Mouse (Mus musculus) T-helper 17 cell (primary cell): ENCODE data around the gene Mpeg1.

ENCODE experiments used
- in situ Hi-C, 2 experiments: fragments of 300-600 bp; cut with MboI, MseI; formaldehyde crosslinking; loops; 1 replicate in 1 of 2; 2 replicates in 1 of 2; pipeline ENCODE4 v1.15.1; 2025; ENCODE audit warnings: high pct_unique_total_duplicates in 2 of 2

Gene Mpeg1

GRCm38 (mm10) chr19:12460282-12461249 is at the start of gene Mpeg1:
TSS of gene Mpeg1 (plus strand) at chr19:12460779.
- in situ Hi-C loops, result loop anchor here (5.0 to 25.0 kb wide), 2 partner anchors 42 to 1573 kb away; partner anchors contain the start of genes Dtx4 (in 2 of the 2), Prpf19 (in 1 of the 2) and Tmem109 (in 1 of the 2)

- in situ Hi-C loops, result loop anchor here (10.0 to 25.0 kb wide), 3 partner anchors 276 to 931 kb away; partner anchors contain the start of genes Olfr1419 (in 1 of the 2) and Olfr1420 (in 1 of the 2)
Observed at GRCm38 (mm10) chr19:12413737-12414136, 46.8 kb upstream of the Mpeg1 start.

GRCm38 (mm10) chr19:12417361-12417760 is 43.2 kb upstream of the Mpeg1 start, which contains the start of gene Olfr1441:
TSS of gene Olfr1441 (plus strand) at chr19:12417433.
- in situ Hi-C loops, result loop anchor here (10.0 to 25.0 kb wide), 3 partner anchors 280 to 927 kb away; partner anchors contain the start of genes Olfr1419 (in 1 of the 2) and Olfr1420 (in 1 of the 2)

- in situ Hi-C loops, result loop anchor here (10.0 to 25.0 kb wide), 3 partner anchors 281 to 926 kb away; partner anchors contain the start of genes Olfr1419 (in 1 of the 2) and Olfr1420 (in 1 of the 2)
Observed at GRCm38 (mm10) chr19:12418312-12418711, 42.3 kb upstream of the Mpeg1 start.

- in situ Hi-C loops, result loop anchor here (25.0 kb wide), 2 partner anchors 283 to 533 kb away; partner anchors contain the start of genes Olfr1419 (in 1 of the 2) and Olfr1420 (in 1 of the 2)
Observed at GRCm38 (mm10) chr19:12420555-12420954, 40.0 kb upstream of the Mpeg1 start.

- in situ Hi-C loops, result loop anchor here (25.0 kb wide), 2 partner anchors 284 to 534 kb away; partner anchors contain the start of genes Olfr1419 (in 1 of the 2) and Olfr1420 (in 1 of the 2)
Observed at GRCm38 (mm10) chr19:12421680-12422079, 38.9 kb upstream of the Mpeg1 start.

GRCm38 (mm10) chr19:12427101-12427500 is 33.5 kb upstream of the Mpeg1 start:
- in situ Hi-C loops, result no loop called here

GRCm38 (mm10) chr19:12427605-12428004 is 33.0 kb upstream of the Mpeg1 start, which contains the start of gene Pfpl:
TSS of gene Pfpl (plus strand) at chr19:12427905.
- in situ Hi-C loops, result no loop called here

GRCm38 (mm10) chr19:12433033-12433432 is 27.5 kb upstream of the Mpeg1 start:
- in situ Hi-C loops, result no loop called here

GRCm38 (mm10) chr19:12435011-12435416 is 25.6 kb upstream of the Mpeg1 start:
- in situ Hi-C loops, result no loop called here

- in situ Hi-C loops, result no loop called here
Observed at GRCm38 (mm10) chr19:12435750-12436524, 24.6 kb upstream of the Mpeg1 start.

GRCm38 (mm10) chr19:12439581-12439980 is 21.0 kb upstream of the Mpeg1 start:
- in situ Hi-C loops, result no loop called here

- in situ Hi-C loops, result no loop called here
Observed at GRCm38 (mm10) chr19:12440103-12440725, 20.4 kb upstream of the Mpeg1 start.

- in situ Hi-C loops, result no loop called here
Observed at GRCm38 (mm10) chr19:12442560-12442959, 18.0 kb upstream of the Mpeg1 start.

GRCm38 (mm10) chr19:12445014-12445413 is 15.6 kb upstream of the Mpeg1 start:
- in situ Hi-C loops, result no loop called here

GRCm38 (mm10) chr19:12457401-12458066 is 3.0 kb upstream of the Mpeg1 start:
- in situ Hi-C loops, result loop anchor here in 1 of 2 experiments (25.0 kb wide), 1 partner anchor 1570 kb away; the partner anchor contains the start of genes Prpf19 and Tmem109

GRCm38 (mm10) chr19:12459516-12459915 is 1.1 kb upstream of the Mpeg1 start:
- in situ Hi-C loops, result loop anchor here in 1 of 2 experiments (25.0 kb wide), 1 partner anchor 1572 kb away; the partner anchor contains the start of genes Prpf19 and Tmem109

GRCm38 (mm10) chr19:12462851-12463721 is 2.5 kb downstream of the Mpeg1 start:
- in situ Hi-C loops, result loop anchor here (5.0 to 25.0 kb wide), 2 partner anchors 39 to 1576 kb away; partner anchors contain the start of genes Dtx4 (in 2 of the 2), Prpf19 (in 1 of the 2) and Tmem109 (in 1 of the 2)

GRCm38 (mm10) chr19:12463722-12464035 is 3.1 kb downstream of the Mpeg1 start:
- in situ Hi-C loops, result loop anchor here (5.0 to 25.0 kb wide), 2 partner anchors 39 to 1576 kb away; partner anchors contain the start of genes Dtx4 (in 2 of the 2), Prpf19 (in 1 of the 2) and Tmem109 (in 1 of the 2)
